Mouse (Mus musculus): Measurements from ENCODE around the gene Rnf19b. TPM values are rescaled to one million over a fixed set of nuclear protein-coding genes. Genes with fewer than 3 reads are reported as not detected.

Gene Rnf19b
- polyA plus RNA-seq, 1 experiment from 2014 or later: 11.0 TPM

DNA sequence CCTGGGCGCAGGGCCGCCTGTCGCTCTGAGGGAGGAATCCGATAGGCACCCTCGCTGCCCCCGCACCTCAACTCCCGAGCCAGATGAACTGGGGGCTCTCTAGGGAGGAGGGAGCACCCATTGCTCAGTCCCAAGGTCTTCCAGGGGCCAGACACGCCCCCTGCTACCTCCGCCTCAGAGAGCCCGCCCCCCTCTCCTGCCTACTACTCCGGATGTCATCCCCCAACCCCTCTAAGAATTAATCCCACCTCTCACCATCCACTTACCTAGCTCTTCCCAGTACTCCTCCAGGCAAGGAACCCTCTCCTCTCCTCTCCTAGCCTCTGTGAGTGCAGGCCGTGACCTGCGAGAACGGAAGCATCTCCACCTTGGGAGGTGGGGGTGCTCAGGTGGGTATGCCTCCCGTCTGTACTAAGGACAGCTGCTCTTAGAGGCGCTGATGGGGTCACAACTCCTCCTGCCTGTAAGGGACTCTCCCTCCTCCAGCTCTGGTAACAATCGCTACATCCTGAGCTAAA, 63.6 kb downstream of the Rnf19b start, which contains the start of gene Hpca:
Hpca (minus strand) TSS at position 468 of the 518 bp plus-strand sequence.
- H3K4me2 ChIP-seq (replicated peaks): peak within 1 kb of the TSS; percentile 93
- whole genome bisulfite sequencing: 2% methylated on average over 17 of the region's 17 CpGs
- peaks cover 32% of the 10 kb centered on the region for H3K4me1 ChIP-seq
- H3K9me3 ChIP-seq (replicated peaks): no peaks in the 10 kb centered on the region
- 0 out of 2 replicates have a peak, but pooled peaks have one; percentile 8 for ATAC-seq (ENCODE audit: insufficient number of reproducible peaks, low FRiP score, low TSS enrichment, low read depth)
- no peaks in the 10 kb centered on the region for H3K36me3 ChIP-seq
- H3K27me3 ChIP-seq: peaks cover 54% of the 10 kb centered on the region
- H3K9ac ChIP-seq: no peak within 1 kb of the TSS
- H3K4me3 ChIP-seq (replicated peaks): peak within 1 kb of the TSS; percentile 46
- H3K27ac ChIP-seq (replicated peaks): no peak within 1 kb of the TSS

DNA sequence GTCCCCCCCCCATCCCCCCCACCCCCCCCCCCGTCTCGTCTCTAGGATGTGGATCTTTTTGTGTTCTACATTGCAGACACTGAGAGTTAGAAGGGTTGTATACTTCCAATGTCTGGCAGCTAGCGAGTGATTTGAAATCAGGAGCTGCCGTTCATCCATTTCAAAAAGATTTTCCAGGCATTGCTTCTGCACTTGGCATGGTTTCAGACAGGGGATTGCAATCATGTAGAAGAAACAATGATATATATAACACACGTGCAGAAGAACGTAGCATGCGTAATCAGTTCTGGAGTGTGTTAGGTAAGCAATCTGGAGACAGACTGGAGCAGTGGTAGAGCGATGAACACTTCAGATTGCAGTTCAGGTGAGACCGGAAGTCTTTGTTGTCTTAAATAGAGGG, 64.0 kb downstream of the Rnf19b start:
- no peak overlapping the region for H3K27ac ChIP-seq (replicated peaks)
- no peak overlapping the region for H3K9ac ChIP-seq
- no peak for ATAC-seq (ENCODE audit: insufficient number of reproducible peaks, low FRiP score, low TSS enrichment, low read depth)
- 24% methylated on average over 9 of the region's 9 CpGs for WGBS
- H3K36me3 ChIP-seq: no peaks in the 10 kb centered on the region
- no peak overlapping the region for H3K4me2 ChIP-seq (replicated peaks)
- H3K4me1 ChIP-seq: peaks cover 32% of the 10 kb centered on the region
- peaks cover 54% of the 10 kb centered on the region for H3K27me3 ChIP-seq
- H3K4me3 ChIP-seq (replicated peaks): no peak overlapping the region
- no peaks in the 10 kb centered on the region for H3K9me3 ChIP-seq (replicated peaks)

DNA sequence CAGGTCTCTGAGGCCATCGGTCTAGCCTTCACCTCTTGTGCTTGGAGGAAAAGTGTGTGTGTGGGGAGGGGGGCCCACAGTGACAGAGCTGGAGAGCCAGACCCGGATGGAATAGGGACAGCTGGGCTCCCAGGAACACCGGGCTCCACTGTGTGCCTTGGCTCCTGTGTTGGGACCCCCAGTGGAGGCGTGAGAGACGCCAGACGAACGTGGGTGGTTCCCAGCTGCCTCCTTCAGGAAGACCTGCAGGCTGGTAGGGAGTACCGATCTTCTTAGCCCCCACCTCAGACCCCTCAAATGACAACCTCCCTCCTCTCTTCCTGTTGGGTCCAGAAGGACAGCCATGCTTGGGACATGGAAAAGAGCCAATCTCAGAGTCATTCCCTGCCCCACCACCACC, 64.6 kb downstream of the Rnf19b start:
- no peak for ATAC-seq (ENCODE audit: insufficient number of reproducible peaks, low FRiP score, low TSS enrichment, low read depth)
- Histone ChIP-seq H3K36me3 (no peaks in the 10 kb centered on the region), H3K9ac (no peak overlapping the region), H3K4me3 (replicated peaks) (no peak overlapping the region), H3K4me1 (peaks cover 32% of the 10 kb centered on the region), H3K27me3 (peaks cover 54% of the 10 kb centered on the region), H3K27ac (replicated peaks) (no peak overlapping the region), H3K4me2 (replicated peaks) (no peak overlapping the region), H3K9me3 (replicated peaks) (no peaks in the 10 kb centered on the region)
- 29% methylated on average over 8 of the region's 8 CpGs for WGBS

DNA sequence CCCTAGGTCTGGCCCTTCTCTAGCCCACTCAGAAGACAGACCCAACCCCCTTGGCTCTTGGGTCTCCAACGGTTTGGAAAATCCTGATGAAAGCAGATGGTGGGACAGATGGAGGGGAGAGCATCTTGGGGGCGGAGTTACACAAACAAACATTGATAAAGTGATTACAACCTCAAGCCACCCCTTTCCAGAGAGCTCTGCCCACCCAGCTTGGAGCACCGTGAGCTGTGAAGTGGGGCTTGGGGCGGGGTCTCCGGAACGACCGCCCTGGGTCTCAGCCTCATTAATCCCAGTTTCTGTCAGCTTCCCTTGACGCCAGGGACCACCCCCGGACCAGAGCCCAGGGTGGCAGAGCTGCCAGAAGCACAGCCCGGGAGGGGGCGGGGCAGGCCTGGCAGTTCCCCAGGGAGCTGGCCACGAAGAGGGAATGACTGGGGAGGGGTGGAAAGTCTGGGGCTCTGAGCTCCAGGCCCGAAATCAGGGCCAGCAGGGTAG, 66.6 kb downstream of the Rnf19b start:
- Histone ChIP-seq H3K9me3 (replicated peaks) (no peaks in the 10 kb centered on the region), H3K27me3 (peaks cover 51% of the 10 kb centered on the region), H3K4me1 (peaks cover 43% of the 10 kb centered on the region), H3K4me2 (replicated peaks) (no peak overlapping the region), H3K27ac (replicated peaks) (no peak overlapping the region), H3K9ac (no peak overlapping the region), H3K4me3 (replicated peaks) (no peak overlapping the region), H3K36me3 (no peaks in the 10 kb centered on the region)
- 15% methylated on average over 13 of the region's 13 CpGs for WGBS
- no peak for ATAC-seq (ENCODE audit: insufficient number of reproducible peaks, low FRiP score, low TSS enrichment, low read depth)

DNA sequence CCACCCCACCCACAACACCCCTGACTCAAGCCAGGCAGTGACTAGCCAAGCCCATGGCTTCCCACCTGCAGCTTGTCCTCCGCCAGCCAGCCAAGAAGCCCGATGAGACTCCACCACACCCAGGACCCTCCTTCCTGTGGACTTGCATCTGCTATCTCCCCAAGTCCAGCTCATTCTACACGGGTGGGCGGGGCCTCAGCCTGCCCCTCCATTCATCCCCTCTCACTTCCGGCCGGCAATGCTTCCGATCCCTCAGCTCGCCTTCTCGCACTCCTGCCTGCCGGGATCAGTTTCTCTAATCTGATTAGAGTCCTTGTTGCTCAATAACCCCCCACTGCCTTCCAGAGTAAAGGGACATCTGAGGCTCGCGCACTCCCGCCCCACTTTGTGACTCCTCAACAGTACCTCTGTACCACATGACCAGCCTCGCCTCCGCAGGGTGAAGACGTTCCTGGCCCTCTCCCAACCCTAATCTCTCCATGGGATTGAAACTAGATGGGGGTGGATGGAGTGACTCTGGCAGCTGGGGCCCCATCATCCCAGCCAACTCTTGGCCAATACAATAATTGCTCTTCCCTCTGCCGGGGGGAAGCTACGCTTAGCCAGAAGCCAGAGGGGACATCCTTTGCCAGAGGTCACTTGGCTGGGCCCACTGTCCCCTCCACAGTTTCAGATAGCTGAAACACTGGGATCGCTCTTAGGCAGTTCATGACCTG, 67.8 kb downstream of the Rnf19b start:
- Histone ChIP-seq H3K27me3 (peaks cover 40% of the 10 kb centered on the region), H3K36me3 (no peaks in the 10 kb centered on the region), H3K4me3 (replicated peaks) (peak overlapping the region; percentile 15), H3K4me1 (peaks cover 49% of the 10 kb centered on the region), H3K4me2 (replicated peaks) (peak overlapping the region; percentile 31; the same call in 1 of the 2 replicates), H3K27ac (replicated peaks) (no peak overlapping the region), H3K9ac (no peak overlapping the region), H3K9me3 (replicated peaks) (no peaks in the 10 kb centered on the region)
- no peak for ATAC-seq (ENCODE audit: insufficient number of reproducible peaks, low FRiP score, low TSS enrichment, low read depth)
- WGBS: 14% methylated on average over 19 of the region's 19 CpGs

DNA sequence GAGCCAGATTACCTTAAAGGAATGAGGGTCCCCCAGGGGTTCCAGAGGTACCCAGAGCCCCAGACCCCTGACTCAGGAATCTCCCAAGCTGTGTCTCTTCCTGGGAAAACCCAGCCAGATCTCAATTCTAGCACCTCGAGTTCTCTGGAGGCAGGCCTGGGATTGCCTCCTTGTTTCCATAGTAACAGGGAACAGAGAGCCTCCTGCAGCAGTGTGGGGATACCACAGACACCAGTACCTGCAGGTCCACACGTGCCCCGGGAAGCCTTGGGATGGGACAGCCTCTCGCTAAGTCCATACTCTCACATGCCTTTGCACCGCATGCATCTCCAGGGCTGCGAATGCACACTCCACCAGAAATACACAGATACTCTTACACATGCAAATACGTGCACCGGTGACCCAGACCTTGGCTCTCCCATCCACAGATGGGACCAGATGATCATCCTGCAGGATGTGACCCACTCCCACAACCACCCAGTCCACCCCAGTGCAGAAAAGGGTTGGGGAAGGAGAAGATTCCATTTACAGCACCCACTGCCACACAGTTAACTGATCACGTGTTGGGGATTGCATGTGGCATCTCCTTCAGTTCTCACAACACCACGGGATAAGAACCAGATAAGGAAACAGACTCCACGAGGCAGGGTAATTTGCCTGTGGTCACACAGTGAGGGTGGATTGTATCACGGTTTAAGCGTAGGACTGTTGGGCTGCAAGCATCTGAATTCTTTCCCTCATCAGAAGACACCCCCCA, 70.7 kb downstream of the Rnf19b start:
- no peak for ATAC-seq (ENCODE audit: insufficient number of reproducible peaks, low FRiP score, low TSS enrichment, low read depth)
- H3K9ac ChIP-seq: no peak overlapping the region
- WGBS: 43% methylated on average over 13 of the region's 13 CpGs
- no peak overlapping the region for H3K4me2 ChIP-seq (replicated peaks)
- no peak overlapping the region for H3K27ac ChIP-seq (replicated peaks)
- H3K36me3 ChIP-seq: no peaks in the 10 kb centered on the region
- H3K4me3 ChIP-seq (replicated peaks): no peak overlapping the region
- H3K4me1 ChIP-seq: peaks cover 41% of the 10 kb centered on the region
- H3K9me3 ChIP-seq (replicated peaks): no peaks in the 10 kb centered on the region
- peaks cover 14% of the 10 kb centered on the region; the same call in 1 of the 2 replicates for H3K27me3 ChIP-seq

DNA sequence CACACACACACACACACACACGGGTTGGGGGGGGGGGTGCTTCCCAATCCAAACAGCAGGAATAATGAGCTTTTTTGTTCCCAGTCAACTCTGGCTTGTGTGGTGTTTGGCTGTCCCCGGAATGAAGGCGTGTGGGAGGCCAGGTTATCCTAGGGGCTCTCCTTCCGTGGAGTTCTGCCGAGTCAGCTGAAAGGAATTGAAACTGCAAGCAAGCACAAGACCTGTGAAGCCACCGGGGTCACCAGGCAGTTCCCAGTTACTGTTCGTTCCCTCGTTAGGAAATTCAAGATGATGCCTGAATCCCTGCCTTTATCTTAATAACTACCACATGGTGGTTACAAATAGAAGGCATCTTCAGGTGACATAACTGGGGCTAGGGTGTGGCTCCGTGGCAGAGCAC, 71.3 kb downstream of the Rnf19b start:
- H3K9ac ChIP-seq: no peak overlapping the region
- 14% methylated on average over 9 of the region's 9 CpGs for WGBS
- H3K4me2 ChIP-seq (replicated peaks): no peak overlapping the region
- peaks cover 14% of the 10 kb centered on the region; the same call in 1 of the 2 replicates for H3K27me3 ChIP-seq
- H3K4me1 ChIP-seq: peaks cover 41% of the 10 kb centered on the region
- no peak overlapping the region for H3K27ac ChIP-seq (replicated peaks)
- ATAC-seq (ENCODE audit: insufficient number of reproducible peaks, low FRiP score, low TSS enrichment, low read depth): no peak
- H3K4me3 ChIP-seq (replicated peaks): no peak overlapping the region
- no peaks in the 10 kb centered on the region for H3K9me3 ChIP-seq (replicated peaks)
- H3K36me3 ChIP-seq: no peaks in the 10 kb centered on the region

DNA sequence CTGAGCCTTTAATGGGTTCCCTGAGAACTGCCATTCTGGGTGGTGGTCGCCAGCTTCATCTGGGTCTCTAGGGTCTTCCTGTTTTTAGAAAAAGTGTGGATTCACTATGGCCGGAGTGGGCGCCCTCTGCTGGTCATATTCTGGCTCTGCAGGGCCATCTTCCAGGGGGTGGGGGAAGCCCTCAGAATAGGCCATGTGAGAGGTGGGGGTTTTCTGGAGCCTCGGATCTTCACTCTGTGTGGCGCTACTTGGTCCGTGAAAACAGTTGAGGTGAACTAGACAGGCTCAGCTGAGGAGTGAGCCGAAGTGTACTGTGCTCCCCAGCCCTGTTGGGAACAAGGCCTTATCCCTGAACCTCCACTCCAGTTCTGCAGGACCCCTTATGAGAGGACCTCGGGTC, 72.1 kb downstream of the Rnf19b start:
- Histone ChIP-seq H3K4me3 (replicated peaks) (peak overlapping the region; percentile 33), H3K36me3 (no peaks in the 10 kb centered on the region), H3K27ac (replicated peaks) (peak overlapping the region; percentile 55; the same call in 1 of the 2 replicates), H3K9me3 (replicated peaks) (no peaks in the 10 kb centered on the region), H3K9ac (no peak overlapping the region), H3K27me3 (peaks cover 10% of the 10 kb centered on the region; the same call in 1 of the 2 replicates), H3K4me1 (peaks cover 41% of the 10 kb centered on the region), H3K4me2 (replicated peaks) (peak overlapping the region; percentile 49)
- ATAC-seq (ENCODE audit: insufficient number of reproducible peaks, low FRiP score, low TSS enrichment, low read depth): 0 out of 2 replicates have a peak, but pooled peaks have one; percentile 21
- 1% methylated on average over 8 of the region's 8 CpGs for WGBS

DNA sequence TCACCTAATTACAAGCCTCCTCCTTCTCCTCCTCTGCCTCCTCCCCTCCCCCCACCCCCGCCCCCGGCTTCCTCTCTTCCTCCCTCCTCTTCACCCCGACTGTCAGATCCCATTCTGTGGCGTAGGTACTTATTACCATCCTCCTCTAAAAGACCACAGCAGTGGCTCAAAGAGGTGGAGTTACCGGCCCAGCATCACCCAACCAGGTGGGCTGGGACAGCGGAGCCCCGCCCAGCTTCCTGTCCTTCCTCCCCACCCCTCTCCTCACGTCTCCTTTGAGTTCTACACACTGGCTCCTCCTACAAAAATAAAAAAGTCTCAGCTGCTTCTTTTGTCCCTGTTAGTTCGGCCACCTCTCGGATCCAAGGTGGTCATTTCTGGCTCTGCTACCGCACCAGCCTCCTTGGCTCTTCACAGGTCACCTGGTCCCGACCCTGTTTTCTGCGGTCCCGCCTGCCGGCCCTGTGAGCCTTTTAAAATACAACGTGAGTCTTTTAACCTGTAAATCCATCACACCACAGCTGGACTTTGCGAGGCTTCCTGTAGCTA, 72.8 kb downstream of the Rnf19b start:
- Histone ChIP-seq H3K4me1 (peaks cover 36% of the 10 kb centered on the region), H3K36me3 (no peaks in the 10 kb centered on the region), H3K9me3 (replicated peaks) (no peaks in the 10 kb centered on the region), H3K27me3 (peaks cover 7% of the 10 kb centered on the region), H3K4me2 (replicated peaks) (peak overlapping the region; percentile 49), H3K27ac (replicated peaks) (0 out of 2 replicates have a peak overlapping the region, but pooled peaks have one; percentile 55), H3K4me3 (replicated peaks) (peak overlapping the region; percentile 33), H3K9ac (no peak overlapping the region)
- ATAC-seq (ENCODE audit: insufficient number of reproducible peaks, low FRiP score, low TSS enrichment, low read depth): peak; percentile 52; the same call in 1 of the 2 replicates
- 3% methylated on average over 17 of the region's 17 CpGs for WGBS

DNA sequence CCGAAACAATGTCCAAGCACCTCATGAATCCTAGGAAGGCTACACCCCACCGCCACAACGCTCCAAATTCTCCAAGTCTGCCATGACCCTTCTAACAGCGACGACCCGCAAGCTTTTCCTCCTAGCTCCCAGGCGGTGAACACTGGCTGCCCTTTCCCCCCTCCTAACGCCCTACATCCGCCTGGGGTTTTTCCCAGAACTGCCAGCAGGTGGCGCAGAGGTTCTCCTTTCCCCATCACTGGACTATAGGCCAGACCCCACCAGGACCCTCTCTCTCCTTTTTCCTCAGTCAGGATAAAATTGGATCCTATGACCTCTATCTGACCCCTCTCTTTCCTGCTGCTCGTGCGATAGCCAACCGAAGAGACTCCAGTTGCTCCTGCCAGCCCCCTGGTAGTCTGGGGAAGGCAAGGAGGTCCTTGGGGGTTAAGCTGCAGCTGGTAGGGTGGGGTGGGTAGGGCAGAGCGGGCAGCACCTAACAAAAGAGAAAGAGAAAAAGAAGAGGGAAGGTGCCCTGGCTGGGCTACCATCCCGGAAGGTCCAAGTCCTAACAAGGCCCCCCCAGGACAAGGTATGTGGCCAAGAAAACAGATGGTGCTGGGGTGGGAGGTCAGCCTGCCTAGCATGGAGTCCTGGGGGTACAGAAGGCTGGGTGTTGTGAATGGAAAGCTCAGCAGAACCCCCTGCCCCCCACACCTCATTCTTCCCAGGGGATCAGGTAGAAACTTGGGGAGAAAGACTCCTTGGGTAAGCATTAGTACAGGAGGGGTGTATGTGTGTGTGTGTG, 76.9 kb downstream of the Rnf19b start:
- Histone ChIP-seq H3K4me2 (replicated peaks) (peak overlapping the region; percentile 40), H3K9me3 (replicated peaks) (no peaks in the 10 kb centered on the region), H3K27ac (replicated peaks) (no peak overlapping the region), H3K4me1 (peaks cover 38% of the 10 kb centered on the region), H3K36me3 (no peaks in the 10 kb centered on the region), H3K9ac (no peak overlapping the region), H3K4me3 (replicated peaks) (peak overlapping the region; percentile 56), H3K27me3 (peaks cover 21% of the 10 kb centered on the region)
- 12% methylated on average over 15 of the region's 15 CpGs for WGBS
- ATAC-seq (ENCODE audit: insufficient number of reproducible peaks, low FRiP score, low TSS enrichment, low read depth): no peak
